ENCODE assay signal across 8 mouse cellular contexts in the genomic region with DNA sequence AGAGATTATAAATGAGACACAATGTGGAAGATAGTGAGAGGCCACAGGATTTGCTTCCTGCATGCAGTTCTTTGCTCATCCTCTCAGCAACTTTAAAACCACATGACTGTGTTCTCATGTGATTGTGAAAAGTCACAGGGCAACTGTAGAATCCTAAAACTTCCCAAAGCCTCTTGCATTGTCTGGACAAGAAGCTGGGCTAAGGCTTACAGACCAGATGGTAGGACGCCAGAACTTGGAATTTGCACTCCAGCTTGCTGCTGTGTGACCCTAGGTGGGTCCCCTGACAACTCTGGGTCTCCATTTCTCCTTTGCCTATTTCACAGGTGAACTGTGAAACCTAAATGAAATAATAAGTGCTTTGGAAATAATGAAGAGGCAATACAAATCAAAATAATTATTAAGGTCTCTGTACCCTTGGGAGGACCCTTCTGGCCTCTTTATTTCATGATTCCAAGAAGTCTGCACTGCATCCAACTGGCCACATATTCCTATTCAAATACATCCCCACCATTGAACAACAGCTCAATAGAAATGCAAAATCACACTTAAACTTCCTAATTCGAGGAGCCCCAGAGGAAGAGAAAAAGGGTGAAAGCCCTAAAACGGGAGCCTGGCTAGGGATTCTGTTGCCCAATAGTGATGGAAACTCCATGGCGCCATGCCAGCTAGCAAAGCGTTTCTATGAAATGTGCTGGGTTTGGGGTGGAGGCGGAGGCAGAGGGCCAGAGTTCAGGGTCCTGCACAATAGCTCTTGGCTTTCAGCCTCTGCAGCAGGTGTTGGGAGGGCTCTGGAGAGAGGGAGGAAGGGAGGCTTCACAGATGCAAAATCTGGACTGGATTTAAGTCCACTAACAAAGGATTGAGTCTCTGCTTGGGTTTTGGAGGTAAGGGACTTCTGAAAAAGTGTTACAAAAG.
DNase-seq lines count a peak whose midpoint lies in the region; ATAC-seq and TF ChIP-seq lines count a peak whose summit lies in the region.

No protein-coding gene starts in this region.

- no peak for TF ChIP-seq CTCF in ES-Bruce4 (IDR thresholded peaks at IDR 0.05; ENCODE audit: low read depth, low read length)

- H3K9me3 ChIP-seq in ES-Bruce4 (replicated peaks; ENCODE audit: control insufficient read depth, insufficient read depth, low read length, poor library complexity, severe bottlenecking), result no peaks in the 10 kb centered on the region
- H3K9me3 ChIP-seq in forebrain, embryonic 12.5 days, result no peaks in the 10 kb centered on the region
- H3K9me3 ChIP-seq in lung, embryonic 15.5 days, result no peaks in the 10 kb centered on the region

- H3K27me3 ChIP-seq in ES-Bruce4 (ENCODE audit: control insufficient read depth, insufficient read depth, low read length, poor library complexity, severe bottlenecking), result no peaks in the 10 kb centered on the region
- H3K27me3 ChIP-seq in forebrain, embryonic 12.5 days, result no peaks in the 10 kb centered on the region
- no peaks in the 10 kb centered on the region for H3K27me3 ChIP-seq in lung, embryonic 15.5 days

- no peak for TF ChIP-seq EP300 in ES-Bruce4 (IDR thresholded peaks at IDR 0.05; ENCODE audit: insufficient read depth, low read depth, low read length)

- TF ChIP-seq POLR2A in ES-Bruce4 (IDR thresholded peaks at IDR 0.05; ENCODE audit: insufficient read depth, low read length), result no peak

- peak; percentile 82 to 83 for DNase-seq in adrenal gland, postnatal 36 days
- DNase-seq in heart, postnatal 4 days, result peak; percentile 77
- peak; percentile 27 to 51 for DNase-seq in layer of hippocampus, adult 18-20 months (ENCODE audit: low spot score in 2 of 2)
- peak; percentile 54 for DNase-seq in right cerebral cortex, adult 18-20 months
- DNase-seq in MN1 (ENCODE audit: low spot score), result no peak

- 11% methylated on average over 6 of the region's 6 CpGs for WGBS in forebrain, embryonic 12.5 days
- 23% methylated on average over 6 of the region's 6 CpGs for WGBS in lung, embryonic 15.5 days

- H3K4me2 ChIP-seq in forebrain, embryonic 12.5 days, result no peak overlapping the region
- no peak overlapping the region for H3K4me2 ChIP-seq in lung, embryonic 15.5 days

- no peak overlapping the region for H3K9ac ChIP-seq in ES-Bruce4 (ENCODE audit: low read depth, poor library complexity, severe bottlenecking)
- H3K9ac ChIP-seq in forebrain, embryonic 12.5 days, result no peak overlapping the region
- no peak overlapping the region for H3K9ac ChIP-seq in lung, embryonic 15.5 days

- H3K4me1 ChIP-seq in ES-Bruce4 (ENCODE audit: control insufficient read depth, insufficient read depth, low read length), result peaks cover 3% of the 10 kb centered on the region
- H3K4me1 ChIP-seq in forebrain, embryonic 12.5 days, result peaks cover 40% of the 10 kb centered on the region
- peaks cover 20% of the 10 kb centered on the region for H3K4me1 ChIP-seq in lung, embryonic 15.5 days

- no peaks in the 10 kb centered on the region for H3K36me3 ChIP-seq in ES-Bruce4 (ENCODE audit: control insufficient read depth, insufficient read depth, low read length, poor library complexity, severe bottlenecking)
- peaks cover 18% of the 10 kb centered on the region; the same call in 1 of the 2 replicates for H3K36me3 ChIP-seq in forebrain, embryonic 12.5 days (replicated peaks)
- H3K36me3 ChIP-seq in lung, embryonic 15.5 days, result no peaks in the 10 kb centered on the region

- peak; percentile 95 for ATAC-seq in forebrain, embryonic 12.5 days (ENCODE audit: low FRiP score)
- ATAC-seq in lung, embryonic 15.5 days (ENCODE audit: borderline replicate concordance, extremely low read depth, low FRiP score, low TSS enrichment), result peak; percentile 74; the same call in 1 of the 2 replicates

- peak overlapping the region; percentile 31; the same call in 1 of the 2 replicates for H3K27ac ChIP-seq in ES-Bruce4 (ENCODE audit: insufficient read depth, low read length)
- peak overlapping the region; percentile 73 for H3K27ac ChIP-seq in forebrain, embryonic 12.5 days
- no peak overlapping the region for H3K27ac ChIP-seq in lung, embryonic 15.5 days

- no peak overlapping the region for H3K4me3 ChIP-seq in ES-Bruce4 (ENCODE audit: low read depth, low read length)
- H3K4me3 ChIP-seq in forebrain, embryonic 12.5 days (replicated peaks), result no peak overlapping the region
- no peak overlapping the region for H3K4me3 ChIP-seq in lung, embryonic 15.5 days
